Mouse (Mus musculus) intestine, postnatal 0 days (tissue): ENCODE data around the gene Nme3. TPM values are rescaled to one million over a fixed set of nuclear protein-coding genes. Genes with fewer than 3 reads are reported as not detected.

Experiments
- ATAC-seq: fragments of 200-750 bp; cut with Nextera tagmentation; 2 replicates; pipeline ENCODE4 v1.8.0; 2017; ENCODE audit warnings: mild to moderate bottlenecking, moderate TSS enrichment, moderate library complexity
- H3K27ac ChIP-seq: fragments of 300-500 bp; sonication (generic); 2 replicates; pipeline ENCODE4 v1.5.1; 2014; ENCODE audit warnings: mild to moderate bottlenecking, low read depth, low read length, moderate library complexity
- H3K27me3 ChIP-seq: fragments of 300-500 bp; sonication (generic); replicated peaks from 2 replicates; pipeline ENCODE4 v1.6.1; 2014; ENCODE audit warnings: low read length, mixed read lengths; ENCODE audit not compliant: control insufficient read depth, insufficient read depth
- H3K36me3 ChIP-seq: fragments of 300-500 bp; sonication (generic); 2 replicates; pipeline ENCODE4 v1.6.1; 2014; ENCODE audit warnings: mild to moderate bottlenecking, moderate library complexity; ENCODE audit not compliant: control insufficient read depth, insufficient read depth
- H3K4me1 ChIP-seq: fragments of 300-500 bp; sonication (generic); replicated peaks from 2 replicates; pipeline ENCODE4 v1.6.1; 2014; ENCODE audit warnings: antibody characterized with exemption, low read length, mixed read lengths; ENCODE audit not compliant: control insufficient read depth, insufficient read depth
- H3K4me2 ChIP-seq: fragments of 300-500 bp; sonication (generic); replicated peaks from 2 replicates; pipeline ENCODE4 v1.6.1; 2014; ENCODE audit warnings: low read depth, mild to moderate bottlenecking, moderate library complexity
- H3K4me3 ChIP-seq: fragments of 300-500 bp; sonication (generic); 2 replicates; pipeline ENCODE4 v1.5.1; 2014; ENCODE audit warnings: low read depth, low read length
- H3K9ac ChIP-seq: fragments of 300-500 bp; sonication (generic); 2 replicates; pipeline ENCODE4 v1.6.1; 2014; ENCODE audit warnings: mild to moderate bottlenecking, low read depth, low read length
- H3K9me3 ChIP-seq: fragments of 300-500 bp; sonication (generic); 2 replicates; pipeline ENCODE4 v1.6.1; 2016; ENCODE audit warnings: mixed run types; ENCODE audit not compliant: control insufficient read depth
- CTCF ChIP-seq: sonication (generic); IDR thresholded peaks from 2 replicates; pipeline ENCODE4 v1.5.1; 2016; ENCODE audit warnings: low read depth, mild to moderate bottlenecking, control low read depth, antibody characterized with exemption, moderate library complexity
- WGBS: fragments of 180-500 bp; shearing (Covaris S2); extraction: QIAGEN DNeasy Blood & Tissue Kit; methylation state at CpG from one replicate; pipeline ENCODE4 v1.1.7; 2014; 5-methylcytosine and 5-hydroxymethylcytosine counted together
- polyA plus RNA-seq: library from polyadenylated mRNA; unstranded; fragments of >200 nt; fragmentation: Nextera tagmentation; extraction: Ambion mirVana; gene quantifications from 2 replicates; pipeline ENCODE4 v1.2.1, GENCODE M21; 2015

Nme3 gene
- polyA plus RNA-seq, 1 experiment from 2014 or later = 47.4 TPM

DNA sequence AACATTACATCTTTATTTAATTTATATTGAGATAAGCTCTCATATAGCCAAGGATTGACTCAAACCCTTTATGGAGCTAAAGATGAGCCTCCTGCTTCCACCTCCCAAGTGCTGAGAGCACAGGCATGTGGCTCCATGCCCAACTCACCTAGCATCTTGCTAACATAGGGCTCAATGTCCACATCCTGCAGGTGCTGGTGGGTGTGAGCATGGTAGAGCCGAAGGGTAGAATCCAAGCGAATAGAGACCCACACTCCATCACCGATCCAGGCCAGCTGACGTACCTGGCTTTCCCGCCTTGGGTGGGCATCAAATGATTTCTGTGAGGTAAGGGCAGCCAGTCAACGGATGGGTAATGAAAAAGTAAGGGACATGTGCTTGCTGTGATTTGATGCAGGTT lies 3.7 kb downstream of the Nme3 start:
- peaks cover 71% of the 10 kb centered on the region for H3K36me3 ChIP-seq
- no peak overlapping the region for H3K9ac ChIP-seq
- H3K4me3 ChIP-seq = no peak overlapping the region
- H3K4me2 ChIP-seq = no peak overlapping the region
- no peaks in the 10 kb centered on the region for H3K4me1 ChIP-seq
- H3K27ac ChIP-seq = no peak overlapping the region
- H3K27me3 ChIP-seq = no peaks in the 10 kb centered on the region
- no peaks in the 10 kb centered on the region for H3K9me3 ChIP-seq
- no peak for TF ChIP-seq CTCF
- ATAC-seq = no peak
- WGBS = 97% methylated on average over 6 of the region's 6 CpGs

DNA sequence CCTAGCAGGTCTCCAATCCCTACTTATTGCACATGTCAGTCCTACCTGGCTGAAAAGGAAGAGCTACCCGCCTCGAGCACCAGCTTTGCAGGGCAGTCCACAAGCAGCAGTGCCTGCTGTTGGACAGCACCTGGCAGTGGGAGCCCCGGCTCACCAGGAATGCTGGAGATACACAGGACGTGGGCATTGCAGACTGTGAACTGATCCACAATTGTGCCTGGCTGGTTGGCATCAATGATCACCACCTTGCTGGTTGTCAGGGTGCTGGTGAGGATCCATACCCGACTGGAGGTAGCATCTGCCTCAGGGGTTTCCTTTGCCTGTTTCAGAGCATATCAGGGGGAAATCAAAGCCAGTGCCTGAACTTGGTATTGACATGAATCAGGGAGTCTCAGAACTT lies 5.8 kb downstream of the Nme3 start:
- Histone ChIP-seq H3K27me3 (no peaks in the 10 kb centered on the region), H3K36me3 (peaks cover 92% of the 10 kb centered on the region), H3K9ac (no peak overlapping the region), H3K9me3 (no peaks in the 10 kb centered on the region), H3K4me1 (no peaks in the 10 kb centered on the region), H3K4me2 (no peak overlapping the region), H3K27ac (no peak overlapping the region), H3K4me3 (no peak overlapping the region)
- ATAC-seq = no peak
- TF ChIP-seq CTCF = no peak
- 92% methylated on average over 5 of the region's 5 CpGs for WGBS

DNA sequence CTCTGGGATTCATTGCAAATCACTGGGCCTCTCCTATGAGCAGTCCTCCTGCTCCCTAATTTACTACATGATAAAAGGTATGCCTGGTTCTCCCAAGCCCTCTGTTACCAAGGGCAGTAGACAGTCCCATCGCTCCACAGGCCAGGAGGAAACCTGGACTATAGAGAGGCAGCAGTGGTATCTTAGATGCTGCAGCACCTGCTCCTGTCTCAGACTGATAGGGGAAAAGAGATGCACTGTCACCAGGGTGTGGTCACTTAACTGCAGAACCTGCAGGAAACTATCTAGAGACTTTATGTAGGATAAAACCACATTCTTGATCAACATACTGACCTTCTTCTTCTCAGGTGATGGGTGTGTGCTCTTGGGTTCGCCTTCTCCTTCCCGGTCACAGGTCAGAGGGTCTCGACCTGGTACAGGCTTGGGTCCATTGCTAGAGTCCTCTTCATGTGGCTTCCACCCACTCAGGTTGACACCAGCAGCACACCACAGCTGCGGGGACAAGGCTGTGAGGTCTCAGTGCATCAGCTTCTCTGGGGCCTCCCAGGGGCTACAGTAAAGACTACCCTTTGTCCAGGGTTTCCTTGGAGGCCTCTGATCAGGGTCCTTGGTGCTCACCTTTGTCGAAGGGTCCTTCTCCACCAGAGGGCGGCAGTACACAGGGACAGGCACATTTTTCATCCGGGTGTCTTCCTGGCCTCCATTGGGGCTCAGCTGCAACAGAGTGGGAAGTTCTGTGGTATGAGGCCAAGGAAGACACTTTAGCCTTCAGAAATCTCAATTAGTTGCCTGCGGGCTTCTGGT lies 6.6 kb downstream of the Nme3 start:
- Histone ChIP-seq H3K36me3 (peaks cover 95% of the 10 kb centered on the region), H3K9me3 (no peaks in the 10 kb centered on the region), H3K4me1 (no peaks in the 10 kb centered on the region), H3K4me3 (no peak overlapping the region), H3K9ac (no peak overlapping the region), H3K27ac (no peak overlapping the region), H3K27me3 (no peaks in the 10 kb centered on the region), H3K4me2 (no peak overlapping the region)
- 63% methylated on average over 9 of the region's 9 CpGs for WGBS
- peak; percentile 68 for TF ChIP-seq CTCF
- no peak for ATAC-seq

DNA sequence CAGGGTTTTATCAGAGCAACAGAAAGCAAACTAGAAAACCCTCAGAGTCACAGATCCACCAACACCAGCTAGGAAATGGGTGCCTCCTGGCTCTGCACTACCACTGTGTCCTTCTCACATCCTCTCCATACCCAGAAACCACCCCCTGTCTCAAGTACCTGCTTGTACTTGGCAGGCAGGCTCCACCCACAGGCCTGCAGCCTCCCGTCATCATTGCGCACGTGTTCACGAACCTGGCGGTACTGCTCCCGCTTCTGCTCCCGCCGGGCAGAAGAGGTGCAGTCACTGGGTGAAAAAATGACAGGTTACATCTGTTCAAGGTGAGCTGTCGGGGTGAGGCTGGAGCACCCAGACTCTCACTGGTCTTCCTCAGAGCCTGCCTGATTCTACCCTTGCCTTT lies 7.5 kb downstream of the Nme3 start:
- ATAC-seq = no peak
- no peak overlapping the region for H3K27ac ChIP-seq
- H3K4me1 ChIP-seq = no peaks in the 10 kb centered on the region
- no peak for TF ChIP-seq CTCF
- H3K9me3 ChIP-seq = no peaks in the 10 kb centered on the region
- no peak overlapping the region for H3K4me2 ChIP-seq
- H3K9ac ChIP-seq = no peak overlapping the region
- 89% methylated on average over 9 of the region's 9 CpGs for WGBS
- H3K27me3 ChIP-seq = no peaks in the 10 kb centered on the region
- peaks cover 100% of the 10 kb centered on the region for H3K36me3 ChIP-seq
- H3K4me3 ChIP-seq = no peak overlapping the region

DNA sequence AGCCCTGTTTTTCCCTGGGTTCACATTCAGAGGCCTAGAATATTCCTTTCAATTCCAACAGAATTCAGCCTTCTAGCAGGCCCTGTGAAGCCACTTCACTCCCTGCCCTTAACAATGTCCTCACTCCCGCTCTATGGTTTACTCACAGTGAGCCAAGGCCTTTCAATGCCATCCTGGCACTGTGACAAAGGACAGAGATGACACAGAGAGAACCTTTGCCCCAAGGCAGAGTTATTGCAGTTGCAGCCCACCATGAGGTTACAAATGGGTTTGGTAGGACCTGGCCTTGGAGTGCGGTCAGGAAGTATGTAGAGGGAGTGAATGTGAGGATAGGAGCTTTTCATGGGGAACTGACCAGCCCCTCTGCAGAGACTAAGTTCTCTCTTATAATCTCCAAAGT lies 11.3 kb downstream of the Nme3 start:
- H3K4me2 ChIP-seq = no peak overlapping the region
- H3K9me3 ChIP-seq = no peaks in the 10 kb centered on the region
- H3K4me1 ChIP-seq = no peaks in the 10 kb centered on the region
- no peak overlapping the region for H3K4me3 ChIP-seq
- ATAC-seq = no peak
- no peak overlapping the region for H3K27ac ChIP-seq
- peaks cover 97% of the 10 kb centered on the region for H3K36me3 ChIP-seq
- no peaks in the 10 kb centered on the region for H3K27me3 ChIP-seq
- H3K9ac ChIP-seq = no peak overlapping the region
- WGBS = 92% methylated on average over 2 of the region's 2 CpGs
- no peak for TF ChIP-seq CTCF

DNA sequence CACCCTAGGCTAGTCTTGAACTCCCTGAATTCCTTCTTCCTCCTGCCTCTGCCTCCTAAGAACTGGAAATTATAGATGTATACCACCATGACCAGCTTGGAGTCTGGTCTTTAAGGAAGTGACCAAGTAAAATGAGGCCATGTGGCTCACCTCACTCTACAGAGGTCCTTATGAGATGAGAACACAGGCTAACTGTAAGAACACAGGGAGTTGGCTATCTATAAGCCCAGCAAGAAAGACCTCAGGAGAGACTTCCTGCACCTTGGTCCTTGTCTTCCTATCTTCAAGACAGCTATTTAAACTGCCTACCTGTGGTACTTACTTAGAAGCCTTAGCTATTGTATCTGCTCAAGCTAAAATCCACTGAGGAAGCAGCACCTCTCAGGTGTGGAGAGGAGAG lies 17.7 kb downstream of the Nme3 start:
- no peak for ATAC-seq
- H3K4me1 ChIP-seq = no peaks in the 10 kb centered on the region
- no peaks in the 10 kb centered on the region for H3K9me3 ChIP-seq
- no peak overlapping the region for H3K4me2 ChIP-seq
- H3K4me3 ChIP-seq = no peak overlapping the region
- peaks cover 95% of the 10 kb centered on the region for H3K36me3 ChIP-seq
- no peak for TF ChIP-seq CTCF
- no peak overlapping the region for H3K27ac ChIP-seq
- no peak overlapping the region for H3K9ac ChIP-seq
- no peaks in the 10 kb centered on the region for H3K27me3 ChIP-seq
